In genomic region chr10:128336597-128336996, GRCm38 (mm10) we compare ENCODE assay signal across 7 mouse cellular contexts. TPM values are rescaled to one million over a fixed set of nuclear protein-coding genes. Genes with fewer than 3 reads are reported as not detected.
DNase-seq lines count a peak whose midpoint lies in the region; ATAC-seq and TF ChIP-seq lines count a peak whose summit lies in the region.

No protein-coding gene starts in this region.

- WGBS in lung, embryonic 15.5 days, result 77% methylated on average over 3 of the region's 3 CpGs
- 68% methylated on average over 3 of the region's 3 CpGs for WGBS in lung, adult 2 months
- 86% methylated on average over 3 of the region's 3 CpGs for WGBS in limb, embryonic 13.5 days
- WGBS in stomach, embryonic 14.5 days, result 85% methylated on average over 3 of the region's 3 CpGs

- H3K9me3 ChIP-seq in lung, embryonic 15.5 days, result no peaks in the 10 kb centered on the region
- no peaks in the 10 kb centered on the region for H3K9me3 ChIP-seq in limb, embryonic 13.5 days
- H3K9me3 ChIP-seq in stomach, embryonic 14.5 days (ENCODE audit: control insufficient read depth, low read depth, low read length), result no peaks in the 10 kb centered on the region

- no peak for TF ChIP-seq CTCF in lung, adult 2 months (IDR thresholded peaks at IDR 0.05; ENCODE audit: insufficient read depth, low read length)
- TF ChIP-seq CTCF in embryonic fibroblast, embryonic 13.5 days (IDR thresholded peaks at IDR 0.05; ENCODE audit: borderline replicate concordance, insufficient read depth, low read length), result no peak

- H3K4me2 ChIP-seq in lung, embryonic 15.5 days, result peak overlapping the region; percentile 70
- H3K4me2 ChIP-seq in limb, embryonic 13.5 days (replicated peaks), result peak overlapping the region; percentile 67
- H3K4me2 ChIP-seq in stomach, embryonic 14.5 days (replicated peaks; ENCODE audit: low read depth, low read length), result peak overlapping the region; percentile 62

- H3K9ac ChIP-seq in lung, embryonic 15.5 days, result no peak overlapping the region
- H3K9ac ChIP-seq in limb, embryonic 13.5 days, result peak overlapping the region; percentile 65
- no peak overlapping the region for H3K9ac ChIP-seq in stomach, embryonic 14.5 days (replicated peaks; ENCODE audit: low read depth, low read length)

- ATAC-seq in lung, embryonic 15.5 days (ENCODE audit: borderline replicate concordance, extremely low read depth, low FRiP score, low TSS enrichment), result no peak
- no peak for ATAC-seq in limb, embryonic 13.5 days (ENCODE audit: low FRiP score, low read depth)
- no peak for ATAC-seq in stomach, embryonic 14.5 days (ENCODE audit: insufficient number of reproducible peaks, insufficient read depth, low FRiP score, low read depth)

- H3K27me3 ChIP-seq in lung, embryonic 15.5 days, result no peaks in the 10 kb centered on the region
- no peaks in the 10 kb centered on the region for H3K27me3 ChIP-seq in limb, embryonic 13.5 days
- H3K27me3 ChIP-seq in stomach, embryonic 14.5 days (ENCODE audit: control insufficient read depth, insufficient read depth, low read length), result no peaks in the 10 kb centered on the region

- TF ChIP-seq POLR2A in lung, adult 2 months (IDR thresholded peaks at IDR 0.05; ENCODE audit: borderline replicate concordance, extremely low read depth, low read depth, low read length), result no peak
- no peak; the same call in 1 of the 2 replicates for TF ChIP-seq POLR2A in embryonic fibroblast, embryonic 13.5 days (IDR thresholded peaks at IDR 0.05; ENCODE audit: low read depth, low read length)

- H3K36me3 ChIP-seq in lung, embryonic 15.5 days, result no peaks in the 10 kb centered on the region
- H3K36me3 ChIP-seq in limb, embryonic 13.5 days, result 0 out of 2 replicates have a peak, but pooled peaks cover 6% of the 10 kb centered on the region
- H3K36me3 ChIP-seq in stomach, embryonic 14.5 days (ENCODE audit: control insufficient read depth, insufficient read depth, low read length), result no peaks in the 10 kb centered on the region

- no peak for DNase-seq in lung, adult 2 months
- no peak for DNase-seq in urinary bladder, adult 18-20 months (ENCODE audit: low spot score in 2 of 2)
- DNase-seq in right cerebral cortex, postnatal 25 days, result no peak

- peaks cover 15% of the 10 kb centered on the region for H3K4me1 ChIP-seq in lung, embryonic 15.5 days
- H3K4me1 ChIP-seq in lung, adult 2 months (ENCODE audit: control insufficient read depth, insufficient read depth, low read length), result peaks cover 13% of the 10 kb centered on the region
- H3K4me1 ChIP-seq in embryonic fibroblast, embryonic 13.5 days (ENCODE audit: control insufficient read depth, insufficient read depth, low read length), result peaks cover 5% of the 10 kb centered on the region
- peaks cover 16% of the 10 kb centered on the region for H3K4me1 ChIP-seq in limb, embryonic 13.5 days
- H3K4me1 ChIP-seq in stomach, embryonic 14.5 days (ENCODE audit: control insufficient read depth, insufficient read depth, low read length), result peaks cover 14% of the 10 kb centered on the region

- H3K4me3 ChIP-seq in lung, embryonic 15.5 days, result peak overlapping the region; percentile 79
- no peak overlapping the region for H3K4me3 ChIP-seq in lung, adult 2 months (replicated peaks; ENCODE audit: extremely low read depth, low read depth, low read length)
- peak overlapping the region; percentile 54 for H3K4me3 ChIP-seq in embryonic fibroblast, embryonic 13.5 days (ENCODE audit: insufficient read depth, low read length)
- H3K4me3 ChIP-seq in limb, embryonic 13.5 days, result peak overlapping the region; percentile 84
- H3K4me3 ChIP-seq in stomach, embryonic 14.5 days (ENCODE audit: low read depth, low read length), result peak overlapping the region; percentile 78; the same call in 1 of the 2 replicates

- no peak overlapping the region for H3K27ac ChIP-seq in lung, embryonic 15.5 days
- peak overlapping the region; percentile 67; the same call in 1 of the 2 replicates for H3K27ac ChIP-seq in embryonic fibroblast, embryonic 13.5 days (ENCODE audit: insufficient read depth, low read length)
- H3K27ac ChIP-seq in limb, embryonic 13.5 days, result peak overlapping the region; percentile 85; the same call in 1 of the 2 replicates
- H3K27ac ChIP-seq in stomach, embryonic 14.5 days (ENCODE audit: low read length), result peak overlapping the region; percentile 94; the same call in 1 of the 2 replicates

RNA-seq across cellular contexts. Expression of gene Cs, which starts 0.9 kb away (rescaled TPM):
- polyA plus RNA-seq in lung, embryonic 15.5 days (2015; fragmentation: Nextera tagmentation; extraction: Ambion mirVana), result 183 and 185 TPM in 2 replicates
- polyA plus RNA-seq in lung, adult 2 months (2012; rRNA removed), result 95.6 and 150 TPM in 2 replicates
- 204 and 207 TPM in 2 replicates for polyA plus RNA-seq in embryonic fibroblast, embryonic 13.5 days (2011; ENCODE audit: insufficient read length, low read depth, missing spikeins)
- 167 and 176 TPM in 2 replicates for polyA plus RNA-seq in limb, embryonic 13.5 days (2015; fragmentation: Nextera tagmentation; extraction: Ambion mirVana)
- 211 and 214 TPM in 2 replicates for polyA plus RNA-seq in stomach, embryonic 14.5 days (2014; fragmentation: Nextera tagmentation; extraction: Ambion mirVana)

RNA-seq across cellular contexts. Expression of gene Cnpy2, which starts 14.3 kb away (rescaled TPM):
- polyA plus RNA-seq in lung, embryonic 15.5 days (2015; fragmentation: Nextera tagmentation; extraction: Ambion mirVana), result 329 and 346 TPM in 2 replicates
- 32.0 and 55.9 TPM in 2 replicates for polyA plus RNA-seq in lung, adult 2 months (2012; rRNA removed)
- polyA plus RNA-seq in embryonic fibroblast, embryonic 13.5 days (2011; ENCODE audit: insufficient read length, low read depth, missing spikeins), result 121 and 145 TPM in 2 replicates
- polyA plus RNA-seq in limb, embryonic 13.5 days (2015; fragmentation: Nextera tagmentation; extraction: Ambion mirVana), result 390 and 394 TPM in 2 replicates
- 328 and 342 TPM in 2 replicates for polyA plus RNA-seq in stomach, embryonic 14.5 days (2014; fragmentation: Nextera tagmentation; extraction: Ambion mirVana)

RNA-seq across cellular contexts. Expression of gene Coq10a, which starts 32.2 kb away (rescaled TPM):
- 12.5 and 12.6 TPM in 2 replicates for polyA plus RNA-seq in lung, embryonic 15.5 days (2015; fragmentation: Nextera tagmentation; extraction: Ambion mirVana)
- 28.9 and 48.7 TPM in 2 replicates for polyA plus RNA-seq in lung, adult 2 months (2012; rRNA removed)
- polyA plus RNA-seq in embryonic fibroblast, embryonic 13.5 days (2011; ENCODE audit: insufficient read length, low read depth, missing spikeins), result 20.5 and 24.6 TPM in 2 replicates
- polyA plus RNA-seq in limb, embryonic 13.5 days (2015; fragmentation: Nextera tagmentation; extraction: Ambion mirVana), result 14.8 and 15.3 TPM in 2 replicates
- polyA plus RNA-seq in stomach, embryonic 14.5 days (2014; fragmentation: Nextera tagmentation; extraction: Ambion mirVana), result 12.9 and 13.0 TPM in 2 replicates

RNA-seq across cellular contexts. Expression of gene Pan2, which starts 33.5 kb away (rescaled TPM):
- polyA plus RNA-seq in lung, embryonic 15.5 days (2015; fragmentation: Nextera tagmentation; extraction: Ambion mirVana), result 34.1 and 34.5 TPM in 2 replicates
- 22.8 and 30.7 TPM in 2 replicates for polyA plus RNA-seq in lung, adult 2 months (2012; rRNA removed)
- polyA plus RNA-seq in embryonic fibroblast, embryonic 13.5 days (2011; ENCODE audit: insufficient read length, low read depth, missing spikeins), result 10.2 and 14.2 TPM in 2 replicates
- polyA plus RNA-seq in limb, embryonic 13.5 days (2015; fragmentation: Nextera tagmentation; extraction: Ambion mirVana), result 33.6 and 35.2 TPM in 2 replicates
- 32.9 and 34.8 TPM in 2 replicates for polyA plus RNA-seq in stomach, embryonic 14.5 days (2014; fragmentation: Nextera tagmentation; extraction: Ambion mirVana)

RNA-seq across cellular contexts. Expression of gene Il23a, which starts 38.0 kb away (rescaled TPM):
- 0.15 and 0.17 TPM in 2 replicates for polyA plus RNA-seq in lung, embryonic 15.5 days (2015; fragmentation: Nextera tagmentation; extraction: Ambion mirVana)
- polyA plus RNA-seq in lung, adult 2 months (2012; rRNA removed), result 0.08 TPM in 1 of 2 replicates, not detected in the other
- polyA plus RNA-seq in embryonic fibroblast, embryonic 13.5 days (2011; ENCODE audit: insufficient read length, low read depth, missing spikeins), result 0.42 TPM in 1 of 2 replicates, not detected in the other
- 0.18 TPM in 1 of 2 replicates, not detected in the other for polyA plus RNA-seq in limb, embryonic 13.5 days (2015; fragmentation: Nextera tagmentation; extraction: Ambion mirVana)
- 0.36 and 0.43 TPM in 2 replicates for polyA plus RNA-seq in stomach, embryonic 14.5 days (2014; fragmentation: Nextera tagmentation; extraction: Ambion mirVana)
